Mouse (Mus musculus) intestine, postnatal 0 days (tissue): ENCODE results near the gene A030003K21Rik. TPM values are rescaled to one million over a fixed set of nuclear protein-coding genes. Genes with fewer than 3 reads are reported as not detected.
"Not testable (repeated sequence)": the region's sequence is repeated elsewhere in the genome, so short reads cannot be mapped to it uniquely, and the experiment has no call there.

Experiments used
- ATAC-seq: fragments of 200-750 bp; cut with Nextera tagmentation; 2 replicates; pipeline ENCODE4 v1.8.0; 2017; ENCODE audit warnings: mild to moderate bottlenecking, moderate TSS enrichment, moderate library complexity
- H3K27ac ChIP-seq: fragments of 300-500 bp; sonication (generic); 2 replicates; pipeline ENCODE4 v1.5.1; 2014; ENCODE audit warnings: mild to moderate bottlenecking, low read depth, low read length, moderate library complexity
- H3K27me3 ChIP-seq: fragments of 300-500 bp; sonication (generic); replicated peaks from 2 replicates; pipeline ENCODE4 v1.6.1; 2014; ENCODE audit warnings: low read length, mixed read lengths; ENCODE audit not compliant: control insufficient read depth, insufficient read depth
- H3K36me3 ChIP-seq: fragments of 300-500 bp; sonication (generic); 2 replicates; pipeline ENCODE4 v1.6.1; 2014; ENCODE audit warnings: mild to moderate bottlenecking, moderate library complexity; ENCODE audit not compliant: control insufficient read depth, insufficient read depth
- H3K4me1 ChIP-seq: fragments of 300-500 bp; sonication (generic); replicated peaks from 2 replicates; pipeline ENCODE4 v1.6.1; 2014; ENCODE audit warnings: antibody characterized with exemption, low read length, mixed read lengths; ENCODE audit not compliant: control insufficient read depth, insufficient read depth
- H3K4me2 ChIP-seq: fragments of 300-500 bp; sonication (generic); replicated peaks from 2 replicates; pipeline ENCODE4 v1.6.1; 2014; ENCODE audit warnings: low read depth, mild to moderate bottlenecking, moderate library complexity
- H3K4me3 ChIP-seq: fragments of 300-500 bp; sonication (generic); 2 replicates; pipeline ENCODE4 v1.5.1; 2014; ENCODE audit warnings: low read depth, low read length
- H3K9ac ChIP-seq: fragments of 300-500 bp; sonication (generic); 2 replicates; pipeline ENCODE4 v1.6.1; 2014; ENCODE audit warnings: mild to moderate bottlenecking, low read depth, low read length
- H3K9me3 ChIP-seq: fragments of 300-500 bp; sonication (generic); 2 replicates; pipeline ENCODE4 v1.6.1; 2016; ENCODE audit warnings: mixed run types; ENCODE audit not compliant: control insufficient read depth
- CTCF ChIP-seq: sonication (generic); IDR thresholded peaks from 2 replicates; pipeline ENCODE4 v1.5.1; 2016; ENCODE audit warnings: low read depth, mild to moderate bottlenecking, control low read depth, antibody characterized with exemption, moderate library complexity
- WGBS: fragments of 180-500 bp; shearing (Covaris S2); extraction: QIAGEN DNeasy Blood & Tissue Kit; methylation state at CpG from one replicate; pipeline ENCODE4 v1.1.7; 2014; 5-methylcytosine and 5-hydroxymethylcytosine counted together
- polyA plus RNA-seq: library from polyadenylated mRNA; unstranded; fragments of >200 nt; fragmentation: Nextera tagmentation; extraction: Ambion mirVana; gene quantifications from 2 replicates; pipeline ENCODE4 v1.2.1, GENCODE M21; 2015

The A030003K21Rik gene
- polyA plus RNA-seq, 1 experiment from 2014 or later: not detected

- H3K27ac ChIP-seq: no peak within 1 kb of the TSS
- H3K9me3 ChIP-seq: no peaks in the 10 kb centered on the region
- WGBS: 81% methylated on average over 8 of the region's 11 CpGs
- no peaks in the 10 kb centered on the region for H3K4me1 ChIP-seq
- no peak for ATAC-seq
- no peaks in the 10 kb centered on the region for H3K27me3 ChIP-seq
- H3K36me3 ChIP-seq: no peaks in the 10 kb centered on the region
- no peak within 1 kb of the TSS for H3K4me2 ChIP-seq
- 0 out of 2 replicates have a peak, but pooled peaks have one; percentile 2 for TF ChIP-seq CTCF
- no peak within 1 kb of the TSS for H3K9ac ChIP-seq
- no peak within 1 kb of the TSS for H3K4me3 ChIP-seq
Observed at GRCm38 (mm10) chr1:82959870-82960385, 16.7 kb upstream of the A030003K21Rik start, which contains the start of gene Gm47955. Gene Gm47955, plus strand, starts transcription at chr1:82960286.

- H3K4me3 ChIP-seq, H3K36me3 ChIP-seq, H3K9ac ChIP-seq, H3K4me2 ChIP-seq, H3K4me1 ChIP-seq, H3K9me3 ChIP-seq, H3K27me3 ChIP-seq, H3K27ac ChIP-seq, ATAC-seq: not testable (repeated sequence)
Observed at GRCm38 (mm10) chr1:82955913-82956312, 12.7 kb upstream of the A030003K21Rik start, which contains the start of gene Gm7544. Gene Gm7544, minus strand, starts transcription at chr1:82956013.

- no peaks in the 10 kb centered on the region for H3K4me1 ChIP-seq
- no peak overlapping the region for H3K27ac ChIP-seq
- no peak for TF ChIP-seq CTCF
- 90% methylated on average over 2 of the region's 2 CpGs for WGBS
- no peaks in the 10 kb centered on the region for H3K9me3 ChIP-seq
- H3K27me3 ChIP-seq: no peaks in the 10 kb centered on the region
- no peak overlapping the region for H3K4me2 ChIP-seq
- H3K9ac ChIP-seq: no peak overlapping the region
- H3K36me3 ChIP-seq: no peaks in the 10 kb centered on the region
- no peak overlapping the region for H3K4me3 ChIP-seq
- ATAC-seq: no peak
Observed at GRCm38 (mm10) chr1:82948601-82949000, 5.4 kb upstream of the A030003K21Rik start.

GRCm38 (mm10) chr1:82946029-82946428 is 2.8 kb upstream of the A030003K21Rik start:
- not testable (repeated sequence) for ATAC-seq, H3K4me1 ChIP-seq, H3K4me2 ChIP-seq, H3K27ac ChIP-seq, H3K27me3 ChIP-seq, H3K9ac ChIP-seq, H3K4me3 ChIP-seq, H3K9me3 ChIP-seq, H3K36me3 ChIP-seq
- 100% methylated on average over 2 of the region's 2 CpGs for WGBS

- not testable (repeated sequence) for H3K4me1 ChIP-seq, H3K4me3 ChIP-seq, H3K4me2 ChIP-seq, ATAC-seq, H3K36me3 ChIP-seq, H3K9me3 ChIP-seq, H3K9ac ChIP-seq, H3K27me3 ChIP-seq, H3K27ac ChIP-seq
- 64% methylated on average over 1 of the region's 2 CpGs for WGBS
Observed at GRCm38 (mm10) chr1:82942505-82942904, 683 bp downstream of the A030003K21Rik start.

GRCm38 (mm10) chr1:82938666-82939065 is 4.5 kb downstream of the A030003K21Rik start:
- no peaks in the 10 kb centered on the region for H3K36me3 ChIP-seq
- no peak for TF ChIP-seq CTCF
- H3K27ac ChIP-seq: no peak overlapping the region
- H3K4me1 ChIP-seq: no peaks in the 10 kb centered on the region
- 92% methylated on average over 5 of the region's 5 CpGs for WGBS
- no peak for ATAC-seq
- H3K4me3 ChIP-seq: no peak overlapping the region
- H3K27me3 ChIP-seq: no peaks in the 10 kb centered on the region
- no peak overlapping the region for H3K4me2 ChIP-seq
- no peak overlapping the region for H3K9ac ChIP-seq
- H3K9me3 ChIP-seq: peaks cover 5% of the 10 kb centered on the region; the same call in 1 of the 2 replicates

- not testable (repeated sequence) for H3K9ac ChIP-seq, H3K27ac ChIP-seq, H3K4me3 ChIP-seq, H3K4me1 ChIP-seq, H3K4me2 ChIP-seq, H3K27me3 ChIP-seq, H3K9me3 ChIP-seq, H3K36me3 ChIP-seq, ATAC-seq
- no CpG with 5 or more reads among the region's 6 CpGs for WGBS
Observed at GRCm38 (mm10) chr1:82931326-82931725, 11.9 kb downstream of the A030003K21Rik start, which contains the start of gene Gm6217. Gene Gm6217, minus strand, starts transcription at chr1:82931399.

- not testable (repeated sequence) for H3K4me3 ChIP-seq, H3K27ac ChIP-seq, H3K9ac ChIP-seq, H3K4me1 ChIP-seq, ATAC-seq, H3K9me3 ChIP-seq, H3K27me3 ChIP-seq, H3K36me3 ChIP-seq, H3K4me2 ChIP-seq
- WGBS: 84% methylated on average over 1 of the region's 3 CpGs
Observed at GRCm38 (mm10) chr1:82930558-82930957, 12.6 kb downstream of the A030003K21Rik start.
